Mouse (Mus musculus): Measurements from ENCODE around the gene Arhgap15. TPM values are rescaled to one million over a fixed set of nuclear protein-coding genes. Genes with fewer than 3 reads are reported as not detected.
A peak's percentile ranks its signal among the peaks of the same experiment; 100 is the strongest.

The Arhgap15 gene
- polyA plus RNA-seq, 1 experiment from 2014 or later: 2.8 TPM

DNA sequence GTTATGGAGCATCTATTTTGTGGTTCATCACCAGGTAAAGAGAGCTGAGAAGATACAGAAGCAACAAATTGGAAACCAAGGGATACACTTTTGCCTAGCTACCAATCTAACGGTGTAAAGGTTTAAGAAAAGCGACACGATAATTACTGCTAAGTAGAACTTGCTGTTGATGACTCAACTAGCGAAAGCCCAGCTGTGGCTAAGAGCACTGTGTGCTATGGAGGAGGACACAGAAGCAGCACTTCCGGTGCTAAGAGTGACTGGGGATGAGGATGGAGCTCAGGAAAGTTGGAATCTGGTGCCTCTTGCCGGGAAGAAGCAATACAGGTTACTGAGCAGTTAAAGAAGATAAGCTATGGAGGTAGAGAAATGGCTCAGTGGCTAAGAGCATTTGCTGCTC lies 589.8 kb downstream of the Arhgap15 start:
- Histone ChIP-seq H3K36me3 (ENCODE audit: control insufficient read depth, insufficient read depth, low read length) (no peaks in the 10 kb centered on the region), H3K4me3 (ENCODE audit: low read depth, low read length) (no peak overlapping the region), H3K4me1 (ENCODE audit: control insufficient read depth, insufficient read depth, low read length) (0 out of 2 replicates have a peak, but pooled peaks cover 4% of the 10 kb centered on the region), H3K27ac (replicated peaks; ENCODE audit: low read depth, low read length) (no peak overlapping the region), H3K9me3 (ENCODE audit: control insufficient read depth, low read length) (no peaks in the 10 kb centered on the region), H3K27me3 (replicated peaks; ENCODE audit: control insufficient read depth, insufficient read depth, low read length) (no peaks in the 10 kb centered on the region), H3K4me2 (ENCODE audit: low read depth, low read length) (no peak overlapping the region), H3K9ac (ENCODE audit: low read depth, low read length) (no peak overlapping the region)
- no peak for DNase-seq (ENCODE audit: low spot score)
- 92% methylated on average over 6 of the region's 6 CpGs for WGBS
- ATAC-seq (ENCODE audit: low read depth): no peak

DNA sequence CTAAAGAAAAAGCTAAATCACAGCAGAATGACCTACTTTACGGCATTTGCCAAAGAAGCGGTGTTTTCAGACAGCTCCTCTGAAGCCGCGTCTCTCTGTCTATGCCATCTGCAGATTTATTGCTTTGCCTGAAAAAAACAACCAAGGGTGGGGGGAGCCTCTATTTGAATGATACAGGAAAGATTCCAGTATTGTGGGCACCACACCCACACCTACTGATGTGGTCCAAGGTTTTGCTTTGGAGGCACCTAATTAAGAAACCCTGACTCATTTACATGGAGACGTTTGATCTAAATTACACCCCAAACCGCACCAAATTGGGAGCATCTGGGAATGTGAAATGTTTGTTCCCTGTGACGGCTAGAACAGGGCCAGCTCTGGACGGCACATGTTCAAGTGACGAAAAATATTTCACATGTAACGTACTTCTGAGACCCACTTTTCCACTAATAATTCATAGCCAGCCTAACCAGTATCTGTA lies 592.5 kb downstream of the Arhgap15 start:
- Histone ChIP-seq H3K9me3 (ENCODE audit: control insufficient read depth, low read length) (no peaks in the 10 kb centered on the region), H3K27me3 (replicated peaks; ENCODE audit: control insufficient read depth, insufficient read depth, low read length) (no peaks in the 10 kb centered on the region), H3K4me3 (ENCODE audit: low read depth, low read length) (no peak overlapping the region), H3K27ac (replicated peaks; ENCODE audit: low read depth, low read length) (no peak overlapping the region), H3K9ac (ENCODE audit: low read depth, low read length) (no peak overlapping the region), H3K4me2 (ENCODE audit: low read depth, low read length) (no peak overlapping the region), H3K4me1 (ENCODE audit: control insufficient read depth, insufficient read depth, low read length) (0 out of 2 replicates have a peak, but pooled peaks cover 4% of the 10 kb centered on the region), H3K36me3 (ENCODE audit: control insufficient read depth, insufficient read depth, low read length) (no peaks in the 10 kb centered on the region)
- 45% methylated on average over 10 of the region's 10 CpGs for WGBS
- ATAC-seq (ENCODE audit: low read depth) (no peak), DNase-seq (ENCODE audit: low spot score) (peak; percentile 75)

DNA sequence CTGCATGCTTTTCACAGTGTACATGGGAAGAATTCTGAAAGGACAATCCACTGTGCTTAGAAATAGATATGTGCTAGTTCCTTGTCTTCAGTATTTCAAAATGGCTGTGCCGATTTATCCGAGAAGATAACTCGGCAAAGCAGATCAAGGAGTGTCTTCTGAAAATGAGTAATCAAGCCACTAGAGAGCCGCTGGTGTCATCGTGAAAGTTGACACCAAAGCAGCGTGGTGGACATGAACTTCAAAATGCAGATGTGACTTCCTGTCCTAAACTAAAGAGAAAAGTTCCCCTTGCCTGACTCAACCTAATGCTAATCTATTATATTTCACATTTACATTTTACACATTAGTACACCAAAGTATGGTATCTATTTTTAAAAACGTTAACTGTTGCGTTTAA lies 596.2 kb downstream of the Arhgap15 start:
- ATAC-seq (ENCODE audit: low read depth) (no peak), DNase-seq (ENCODE audit: low spot score) (no peak)
- no peak overlapping the region for H3K9ac ChIP-seq (ENCODE audit: low read depth, low read length)
- 89% methylated on average over 8 of the region's 8 CpGs for WGBS
- no peaks in the 10 kb centered on the region for H3K36me3 ChIP-seq (ENCODE audit: control insufficient read depth, insufficient read depth, low read length)
- no peaks in the 10 kb centered on the region for H3K9me3 ChIP-seq (ENCODE audit: control insufficient read depth, low read length)
- no peak overlapping the region for H3K4me3 ChIP-seq (ENCODE audit: low read depth, low read length)
- H3K4me1 ChIP-seq (ENCODE audit: control insufficient read depth, insufficient read depth, low read length): 0 out of 2 replicates have a peak, but pooled peaks cover 4% of the 10 kb centered on the region
- no peaks in the 10 kb centered on the region for H3K27me3 ChIP-seq (replicated peaks; ENCODE audit: control insufficient read depth, insufficient read depth, low read length)
- H3K27ac ChIP-seq (replicated peaks; ENCODE audit: low read depth, low read length): no peak overlapping the region
- H3K4me2 ChIP-seq (ENCODE audit: low read depth, low read length): no peak overlapping the region

DNA sequence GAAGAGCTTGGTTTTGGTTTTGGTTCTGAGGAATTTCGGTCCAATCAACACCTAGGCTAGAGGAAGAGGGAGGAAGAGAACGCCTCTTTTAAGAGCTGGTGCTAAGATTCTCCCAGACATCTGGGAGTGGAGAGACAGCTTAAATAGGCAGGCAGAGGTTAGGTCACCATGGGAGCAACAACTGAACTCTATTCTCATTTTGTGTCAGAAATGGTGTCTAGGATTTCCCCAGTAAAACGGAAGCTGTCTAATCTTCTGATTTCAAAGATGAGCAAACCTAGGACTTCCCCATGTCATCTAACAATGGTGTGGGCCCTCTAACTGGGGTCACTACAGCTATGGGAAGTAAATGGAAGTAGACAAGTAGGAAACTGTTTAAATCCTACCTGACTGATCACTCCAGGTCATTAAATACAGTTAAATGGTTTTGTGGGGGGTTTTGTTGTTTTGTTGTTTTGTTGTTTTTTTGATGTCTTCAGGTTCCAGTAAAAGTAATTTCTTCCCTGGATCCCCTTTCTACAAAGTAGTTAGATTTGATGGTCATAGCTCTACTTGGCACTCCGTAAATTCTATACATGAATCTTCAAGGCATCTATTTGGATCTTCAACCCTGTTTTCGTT lies 596.8 kb downstream of the Arhgap15 start:
- 87% methylated on average over 5 of the region's 5 CpGs for WGBS
- Histone ChIP-seq H3K4me1 (ENCODE audit: control insufficient read depth, insufficient read depth, low read length) (0 out of 2 replicates have a peak, but pooled peaks cover under 1% of the 10 kb centered on the region), H3K36me3 (ENCODE audit: control insufficient read depth, insufficient read depth, low read length) (no peaks in the 10 kb centered on the region), H3K4me2 (ENCODE audit: low read depth, low read length) (no peak overlapping the region), H3K9ac (ENCODE audit: low read depth, low read length) (no peak overlapping the region), H3K9me3 (ENCODE audit: control insufficient read depth, low read length) (no peaks in the 10 kb centered on the region), H3K27me3 (replicated peaks; ENCODE audit: control insufficient read depth, insufficient read depth, low read length) (no peaks in the 10 kb centered on the region), H3K27ac (replicated peaks; ENCODE audit: low read depth, low read length) (no peak overlapping the region), H3K4me3 (ENCODE audit: low read depth, low read length) (no peak overlapping the region)
- no peak for DNase-seq (ENCODE audit: low spot score)
- ATAC-seq (ENCODE audit: low read depth): no peak

DNA sequence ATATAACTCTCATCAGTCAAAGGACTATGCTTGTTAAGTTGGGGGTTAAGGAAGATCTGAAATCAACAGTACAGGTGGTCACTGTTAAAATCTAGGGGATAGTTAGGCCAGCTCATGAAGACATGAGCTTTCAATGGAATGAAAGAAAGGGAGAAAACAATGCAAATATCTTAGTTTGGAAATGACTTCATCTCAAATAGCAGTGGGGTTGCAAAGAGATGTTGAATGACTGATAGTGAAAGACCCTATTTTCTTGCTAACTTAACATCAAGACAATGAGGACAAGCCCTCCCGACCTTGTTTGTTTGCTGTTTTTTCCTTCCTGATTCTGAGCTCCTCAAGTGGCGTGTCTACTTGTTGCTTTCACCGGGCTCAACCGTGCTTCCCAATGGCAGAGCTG lies 597.6 kb downstream of the Arhgap15 start:
- H3K4me1 ChIP-seq (ENCODE audit: control insufficient read depth, insufficient read depth, low read length): no peaks in the 10 kb centered on the region
- H3K27ac ChIP-seq (replicated peaks; ENCODE audit: low read depth, low read length): no peak overlapping the region
- ATAC-seq (ENCODE audit: low read depth) (no peak), DNase-seq (ENCODE audit: low spot score) (no peak)
- no peaks in the 10 kb centered on the region for H3K9me3 ChIP-seq (ENCODE audit: control insufficient read depth, low read length)
- no peak overlapping the region for H3K9ac ChIP-seq (ENCODE audit: low read depth, low read length)
- H3K36me3 ChIP-seq (ENCODE audit: control insufficient read depth, insufficient read depth, low read length): no peaks in the 10 kb centered on the region
- no peaks in the 10 kb centered on the region for H3K27me3 ChIP-seq (replicated peaks; ENCODE audit: control insufficient read depth, insufficient read depth, low read length)
- no peak overlapping the region for H3K4me2 ChIP-seq (ENCODE audit: low read depth, low read length)
- no peak overlapping the region for H3K4me3 ChIP-seq (ENCODE audit: low read depth, low read length)
- WGBS: 90% methylated on average over 4 of the region's 4 CpGs

DNA sequence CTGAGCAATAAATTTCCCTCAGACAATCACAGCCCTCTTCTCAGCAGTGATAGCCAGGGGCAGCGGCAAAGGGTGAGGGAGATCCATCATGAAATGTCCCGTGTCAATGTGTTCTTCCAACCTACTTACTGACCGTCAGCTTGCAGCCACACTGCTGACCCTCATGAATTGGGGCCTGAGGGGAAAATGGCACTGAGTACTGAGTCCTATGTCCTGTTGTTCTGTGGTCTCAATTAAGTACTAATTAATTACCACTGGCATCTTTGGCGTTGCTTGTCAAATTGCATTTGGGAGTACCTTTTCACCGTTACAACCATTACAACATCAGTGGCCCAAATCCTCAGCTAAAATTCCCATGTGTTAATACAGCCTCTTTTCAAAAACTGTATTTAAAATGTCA lies 599.2 kb downstream of the Arhgap15 start:
- H3K9ac ChIP-seq (ENCODE audit: low read depth, low read length): no peak overlapping the region
- DNase-seq (ENCODE audit: low spot score) (no peak), ATAC-seq (ENCODE audit: low read depth) (no peak)
- no peak overlapping the region for H3K27ac ChIP-seq (replicated peaks; ENCODE audit: low read depth, low read length)
- 68% methylated on average over 5 of the region's 5 CpGs for WGBS
- no peaks in the 10 kb centered on the region for H3K27me3 ChIP-seq (replicated peaks; ENCODE audit: control insufficient read depth, insufficient read depth, low read length)
- H3K4me3 ChIP-seq (ENCODE audit: low read depth, low read length): no peak overlapping the region
- no peaks in the 10 kb centered on the region for H3K9me3 ChIP-seq (ENCODE audit: control insufficient read depth, low read length)
- no peaks in the 10 kb centered on the region for H3K4me1 ChIP-seq (ENCODE audit: control insufficient read depth, insufficient read depth, low read length)
- no peaks in the 10 kb centered on the region for H3K36me3 ChIP-seq (ENCODE audit: control insufficient read depth, insufficient read depth, low read length)
- H3K4me2 ChIP-seq (ENCODE audit: low read depth, low read length): no peak overlapping the region

DNA sequence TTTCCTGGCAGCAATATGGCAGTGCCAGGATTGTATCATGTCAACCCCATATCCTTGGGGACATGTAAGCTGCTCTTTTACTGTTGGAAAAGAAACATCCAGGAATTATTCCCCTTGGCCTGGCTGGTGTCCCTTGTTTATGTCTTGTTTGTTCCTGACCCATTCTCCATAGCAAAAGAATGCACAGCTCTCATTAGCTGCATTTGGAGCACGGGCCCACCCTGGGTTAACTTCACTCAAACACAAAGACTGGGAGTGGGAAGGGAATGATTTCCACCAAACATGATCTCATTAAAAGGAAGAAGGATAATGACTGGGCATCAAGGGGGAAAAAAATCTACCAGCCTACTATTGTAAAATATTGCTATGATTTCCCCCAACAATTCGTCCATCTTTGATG lies 600.5 kb downstream of the Arhgap15 start:
- Histone ChIP-seq H3K9ac (ENCODE audit: low read depth, low read length) (no peak overlapping the region), H3K4me2 (ENCODE audit: low read depth, low read length) (no peak overlapping the region), H3K4me3 (ENCODE audit: low read depth, low read length) (no peak overlapping the region), H3K4me1 (ENCODE audit: control insufficient read depth, insufficient read depth, low read length) (no peaks in the 10 kb centered on the region), H3K27me3 (replicated peaks; ENCODE audit: control insufficient read depth, insufficient read depth, low read length) (no peaks in the 10 kb centered on the region), H3K36me3 (ENCODE audit: control insufficient read depth, insufficient read depth, low read length) (no peaks in the 10 kb centered on the region), H3K27ac (replicated peaks; ENCODE audit: low read depth, low read length) (no peak overlapping the region), H3K9me3 (ENCODE audit: control insufficient read depth, low read length) (no peaks in the 10 kb centered on the region)
- ATAC-seq (ENCODE audit: low read depth): no peak
- DNase-seq (ENCODE audit: low spot score): no peak
- WGBS: 79% methylated on average over 2 of the region's 2 CpGs

DNA sequence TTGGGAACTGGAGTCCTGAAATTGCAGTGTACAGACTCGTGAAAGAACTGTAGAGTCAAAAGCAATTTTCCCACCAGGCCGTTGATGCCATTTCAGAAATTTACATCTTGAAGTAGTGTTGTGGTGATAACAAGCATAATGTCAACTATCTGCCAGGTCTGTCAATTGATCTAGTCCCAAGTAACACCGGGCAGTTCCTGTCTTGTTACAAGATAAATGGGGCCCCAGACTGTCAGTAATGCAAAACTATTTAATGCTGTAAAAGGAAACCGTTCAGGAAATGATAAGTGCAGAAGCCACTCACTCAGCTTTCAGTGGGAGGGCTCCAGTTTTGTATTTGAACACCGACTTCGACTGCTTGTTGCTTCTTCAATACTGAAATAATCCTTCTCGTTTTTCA lies 604.3 kb downstream of the Arhgap15 start:
- no peak overlapping the region for H3K4me3 ChIP-seq (ENCODE audit: low read depth, low read length)
- no peak for DNase-seq (ENCODE audit: low spot score)
- no peaks in the 10 kb centered on the region for H3K9me3 ChIP-seq (ENCODE audit: control insufficient read depth, low read length)
- H3K36me3 ChIP-seq (ENCODE audit: control insufficient read depth, insufficient read depth, low read length): no peaks in the 10 kb centered on the region
- H3K27me3 ChIP-seq (replicated peaks; ENCODE audit: control insufficient read depth, insufficient read depth, low read length): no peaks in the 10 kb centered on the region
- no peak for ATAC-seq (ENCODE audit: low read depth)
- H3K9ac ChIP-seq (ENCODE audit: low read depth, low read length): no peak overlapping the region
- H3K4me1 ChIP-seq (ENCODE audit: control insufficient read depth, insufficient read depth, low read length): peaks cover 9% of the 10 kb centered on the region; the same call in 1 of the 2 replicates
- H3K27ac ChIP-seq (replicated peaks; ENCODE audit: low read depth, low read length): no peak overlapping the region
- WGBS: 47% methylated on average over 7 of the region's 7 CpGs
- H3K4me2 ChIP-seq (ENCODE audit: low read depth, low read length): no peak overlapping the region

DNA sequence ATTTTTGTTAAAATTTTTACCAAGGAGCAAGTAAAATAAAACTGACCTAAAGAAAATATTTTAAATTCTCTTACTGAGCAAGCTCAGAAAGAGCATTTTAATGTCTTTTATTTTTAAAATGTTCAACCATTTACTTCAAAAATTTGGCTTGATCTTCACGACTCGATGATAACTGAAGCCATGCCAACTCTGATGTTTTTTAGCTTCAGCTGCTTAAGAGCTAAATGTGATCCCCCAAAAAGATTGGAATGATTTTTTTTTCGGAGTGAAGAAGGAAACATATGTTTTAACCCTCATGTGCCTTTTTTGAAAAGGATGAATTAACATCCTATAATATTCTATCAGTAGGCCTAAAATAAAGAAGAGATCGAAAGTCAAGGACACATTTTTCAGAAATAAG lies 605.0 kb downstream of the Arhgap15 start:
- no peak overlapping the region for H3K27ac ChIP-seq (replicated peaks; ENCODE audit: low read depth, low read length)
- H3K36me3 ChIP-seq (ENCODE audit: control insufficient read depth, insufficient read depth, low read length): no peaks in the 10 kb centered on the region
- no peak overlapping the region for H3K4me2 ChIP-seq (ENCODE audit: low read depth, low read length)
- no peak overlapping the region for H3K9ac ChIP-seq (ENCODE audit: low read depth, low read length)
- no peaks in the 10 kb centered on the region for H3K9me3 ChIP-seq (ENCODE audit: control insufficient read depth, low read length)
- no peaks in the 10 kb centered on the region for H3K27me3 ChIP-seq (replicated peaks; ENCODE audit: control insufficient read depth, insufficient read depth, low read length)
- H3K4me1 ChIP-seq (ENCODE audit: control insufficient read depth, insufficient read depth, low read length): peaks cover 9% of the 10 kb centered on the region; the same call in 1 of the 2 replicates
- 52% methylated on average over 4 of the region's 4 CpGs for WGBS
- H3K4me3 ChIP-seq (ENCODE audit: low read depth, low read length): no peak overlapping the region
- DNase-seq (ENCODE audit: low spot score): peak; percentile 57
- ATAC-seq (ENCODE audit: low read depth): no peak

Data from embryonic facial prominence, embryonic 14.5 days (tissue).